Mouse (Mus musculus): ENCODE measurements around the gene Nme7.

DNA sequence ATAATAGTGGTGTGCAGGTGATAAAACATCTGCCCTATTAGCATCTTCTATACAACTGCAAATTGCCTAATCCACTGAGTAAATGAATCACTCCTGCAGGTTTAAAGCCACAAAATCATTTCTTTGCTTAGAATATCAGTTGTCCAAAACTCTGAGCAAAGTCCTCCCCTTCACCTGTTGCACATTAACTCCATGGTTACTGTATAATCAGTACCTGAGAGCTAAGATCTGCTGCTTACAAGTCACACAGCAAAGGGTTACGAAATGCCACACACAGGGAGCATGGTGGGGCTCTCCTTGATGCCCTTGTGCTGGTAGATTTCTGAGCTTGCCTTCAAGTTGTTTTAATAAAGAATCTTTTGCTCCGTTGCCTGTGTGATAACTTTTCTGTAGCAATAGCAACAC is 111.4 kb downstream of the Nme7 start:
- TF ChIP-seq RAD21 (IDR thresholded peaks at IDR 0.05; ENCODE audit: low read depth, low read length) (no peak), MAFK (IDR thresholded peaks at IDR 0.05; ENCODE audit: insufficient replicate concordance, low read length) (no peak), TCF12 (IDR thresholded peaks at IDR 0.05; ENCODE audit: low read depth, low read length) (no peak), ELF1 (IDR thresholded peaks at IDR 0.05; ENCODE audit: low read depth, low read length) (no peak), CHD1 (IDR thresholded peaks at IDR 0.05; ENCODE audit: low read depth, low read length) (no peak), MAX (IDR thresholded peaks at IDR 0.05; ENCODE audit: low read length) (no peak)

Data from CH12.LX (cell line).